Mouse (Mus musculus) cerebellum, adult 2 months (tissue): ENCODE measurements around the gene Chpt1. TPM values are rescaled to one million over a fixed set of nuclear protein-coding genes. Genes with fewer than 3 reads are reported as not detected.

Experiments
- DNase-seq, 2 experiments: peaks; one replicate each; pipeline ENCODE4 v3.0.0; 2021
- H3K27ac ChIP-seq: fragments of 200-500 bp; 2 replicates; pipeline ENCODE4 v1.5.1; 2012; ENCODE audit warnings: low read length, control low read depth, inconsistent platforms; ENCODE audit not compliant: insufficient read depth
- H3K27me3 ChIP-seq: fragments of 200-500 bp; 2 replicates; pipeline ENCODE4 v1.6.1; 2012; ENCODE audit warnings: inconsistent platforms, mild to moderate bottlenecking, low read length, moderate library complexity; ENCODE audit not compliant: control insufficient read depth, insufficient read depth
- H3K4me1 ChIP-seq: fragments of 200-500 bp; 2 replicates; pipeline ENCODE4 v1.6.1; 2011; ENCODE audit warnings: low read length; ENCODE audit not compliant: control insufficient read depth, insufficient read depth
- H3K4me3 ChIP-seq: fragments of 200-500 bp; replicated peaks from 2 replicates; pipeline ENCODE3; 2011; ENCODE audit warnings: mild to moderate bottlenecking, low read depth, low read length, control low read depth; ENCODE audit not compliant: insufficient read depth
- CTCF ChIP-seq: fragments of 200-500 bp; IDR thresholded peaks from 2 replicates; pipeline ENCODE4 v1.5.1; 2011; ENCODE audit warnings: low read depth, mild to moderate bottlenecking, control low read depth, low read length, moderate library complexity, borderline replicate concordance; ENCODE audit not compliant: insufficient read depth
- POLR2A ChIP-seq: fragments of 200-500 bp; IDR thresholded peaks from 2 replicates; pipeline ENCODE4 v1.6.1; 2011; ENCODE audit warnings: low read length, control low read depth, borderline replicate concordance; ENCODE audit not compliant: insufficient read depth
- WGBS: fragments of 180-500 bp; shearing (Covaris S2); methylation state at CpG from one replicate; pipeline ENCODE4 v1.1.7; 2018; 5-methylcytosine and 5-hydroxymethylcytosine counted together
- polyA plus RNA-seq: library from polyadenylated mRNA; depleted of rRNA; stranded (reverse); fragments of >200 nt; gene quantifications from 2 replicates; pipeline ENCODE4 v1.2.3, GENCODE M21; 2012; rRNA removed

Gene Chpt1
- polyA plus RNA-seq, 1 experiment = 38.9 TPM

- H3K4me3 ChIP-seq = no peak overlapping the region
- 95% methylated on average over 12 of the region's 12 CpGs for WGBS
- peaks cover 5% of the 10 kb centered on the region; the same call in 1 of the 2 replicates for H3K4me1 ChIP-seq
- no peak overlapping the region for H3K27ac ChIP-seq
- H3K27me3 ChIP-seq = no peaks in the 10 kb centered on the region
- TF ChIP-seq CTCF (no peak), POLR2A (no peak)
- DNase-seq = no peak
Measured at GRCm38 (mm10) chr10:88407875-88408631, 95.8 kb downstream of the Chpt1 start.

- WGBS = 23% methylated on average over 7 of the region's 7 CpGs
- peak; percentile 45 to 69 for DNase-seq
- H3K27ac ChIP-seq = no peak overlapping the region
- H3K4me1 ChIP-seq = peaks cover 5% of the 10 kb centered on the region; the same call in 1 of the 2 replicates
- TF ChIP-seq CTCF (no peak), POLR2A (no peak)
- no peak overlapping the region for H3K4me3 ChIP-seq
- no peaks in the 10 kb centered on the region for H3K27me3 ChIP-seq
Measured at GRCm38 (mm10) chr10:88405812-88406211, 98.1 kb downstream of the Chpt1 start.

GRCm38 (mm10) chr10:88404220-88404619 is 99.7 kb downstream of the Chpt1 start:
- Histone ChIP-seq H3K4me1 (peaks cover 5% of the 10 kb centered on the region), H3K27me3 (no peaks in the 10 kb centered on the region), H3K27ac (no peak overlapping the region), H3K4me3 (no peak overlapping the region)
- WGBS = 92% methylated on average over 6 of the region's 6 CpGs
- no peak for DNase-seq
- TF ChIP-seq CTCF (no peak), POLR2A (no peak)

GRCm38 (mm10) chr10:88403021-88403420 is 100.9 kb downstream of the Chpt1 start:
- no peak for DNase-seq
- Histone ChIP-seq H3K27me3 (no peaks in the 10 kb centered on the region), H3K27ac (no peak overlapping the region), H3K4me1 (peaks cover 5% of the 10 kb centered on the region), H3K4me3 (no peak overlapping the region)
- TF ChIP-seq POLR2A (no peak), CTCF (no peak)
- WGBS = 96% methylated on average over 4 of the region's 4 CpGs

Other genes with a start within 250 kb of the Chpt1 start
- 0.43 and 0.80 TPM in 2 replicates for gene Dram1, start 125.0 kb downstream of the Chpt1 start, polyA plus RNA-seq
- 38.8 and 41.2 TPM in 2 replicates for gene Gnptab, start 124.9 kb downstream of the Chpt1 start, polyA plus RNA-seq
- 0.33 and 0.54 TPM in 2 replicates for gene Sycp3, start 44.5 kb downstream of the Chpt1 start, polyA plus RNA-seq
- 37.1 and 46.5 TPM in 2 replicates for gene Mybpc1, start 101.1 kb upstream of the Chpt1 start, polyA plus RNA-seq
- 0.05 TPM in 2 replicates for gene Spic, start 180.9 kb upstream of the Chpt1 start, polyA plus RNA-seq
- 122 and 132 TPM in 2 replicates for gene Arl1, start 226.8 kb upstream of the Chpt1 start, polyA plus RNA-seq